In the genomic region with DNA sequence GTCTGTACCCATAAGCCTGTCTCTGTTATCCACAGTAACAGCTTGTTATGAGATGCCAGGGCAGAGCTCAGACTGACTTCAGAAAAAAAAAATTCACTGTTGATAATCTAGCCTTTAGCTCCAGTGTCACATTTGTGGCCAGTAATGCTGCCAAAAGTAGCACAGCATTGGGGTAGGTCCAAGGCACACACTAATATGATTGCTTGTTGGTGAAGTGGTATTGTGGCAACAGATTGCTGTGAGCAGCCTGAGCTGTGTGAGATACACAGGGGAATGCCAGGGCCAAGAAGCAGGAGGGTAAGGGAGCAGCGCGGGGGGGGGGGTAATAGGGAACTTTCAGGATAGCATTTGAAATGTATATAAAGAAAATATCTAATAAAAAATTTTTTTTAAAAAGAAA, we compare ENCODE assay signal across 17 mouse cellular contexts.
DNase-seq lines count a peak whose midpoint lies in the region; ATAC-seq and TF ChIP-seq lines count a peak whose summit lies in the region.
"Had no signal": no experiment of that assay in that cellular context is flagged by ENCODE, and none has a peak within 500 bp of the region (broad histone marks: within the 10 kb centered on the region; RNA-seq: fewer than 3 reads in every experiment).

No protein-coding gene starts in this region.

- H3K27me3 ChIP-seq in embryonic facial prominence, embryonic 14.5 days (replicated peaks; ENCODE audit: control insufficient read depth, insufficient read depth, low read length): no peaks in the 10 kb centered on the region
- no peaks in the 10 kb centered on the region for H3K27me3 ChIP-seq in embryonic facial prominence, embryonic 10.5 days (replicated peaks; ENCODE audit: low read depth, poor library complexity, severe bottlenecking)
- H3K27me3 ChIP-seq in hindbrain, postnatal 0 days (ENCODE audit: insufficient read depth, low read length): no peaks in the 10 kb centered on the region
- H3K27me3 ChIP-seq in hindbrain, embryonic 14.5 days (ENCODE audit: control insufficient read depth, insufficient read depth, low read length): no peaks in the 10 kb centered on the region
- H3K27me3 ChIP-seq in forebrain, embryonic 16.5 days (replicated peaks; ENCODE audit: control insufficient read depth, insufficient read depth, low read length): no peaks in the 10 kb centered on the region
- no peaks in the 10 kb centered on the region for H3K27me3 ChIP-seq in kidney, adult 2 months (replicated peaks; ENCODE audit: control insufficient read depth, insufficient read depth, low read length)
- H3K27me3 ChIP-seq: lung, embryonic 15.5 days; neural tube, embryonic 15.5 days had no signal

- ATAC-seq in embryonic facial prominence, embryonic 14.5 days (ENCODE audit: low read depth): no peak
- no peak for ATAC-seq in hindbrain, postnatal 0 days
- ATAC-seq in hindbrain, embryonic 14.5 days (ENCODE audit: low FRiP score): no peak
- ATAC-seq in forebrain, embryonic 16.5 days: peak; percentile 80; the same call in 1 of the 2 replicates
- ATAC-seq: intestine, embryonic 16.5 days had no signal

- H3K9me3 ChIP-seq in embryonic facial prominence, embryonic 14.5 days (ENCODE audit: control insufficient read depth, low read length): no peaks in the 10 kb centered on the region
- H3K9me3 ChIP-seq in embryonic facial prominence, embryonic 10.5 days: no peaks in the 10 kb centered on the region
- no peaks in the 10 kb centered on the region for H3K9me3 ChIP-seq in hindbrain, postnatal 0 days (ENCODE audit: low read length)
- H3K9me3 ChIP-seq in hindbrain, embryonic 14.5 days (ENCODE audit: control insufficient read depth, low read length): no peaks in the 10 kb centered on the region
- H3K9me3 ChIP-seq in forebrain, embryonic 16.5 days (ENCODE audit: control insufficient read depth, low read length): no peaks in the 10 kb centered on the region
- H3K9me3 ChIP-seq: lung, embryonic 15.5 days; neural tube, embryonic 15.5 days had no signal

- peak; percentile 2 for DNase-seq in embryonic facial prominence, embryonic 14.5 days (ENCODE audit: low spot score)
- no peak for DNase-seq in embryonic facial prominence, embryonic 10.5 days (ENCODE audit: low spot score)
- DNase-seq in hindbrain, postnatal 0 days (ENCODE audit: low spot score): peak; percentile 42
- DNase-seq in hindbrain, embryonic 14.5 days (ENCODE audit: low spot score): no peak
- DNase-seq in cerebellum, adult 18-20 months: peak; percentile 80 to 91
- DNase-seq in kidney, adult 2 months: no peak
- DNase-seq in gastrocnemius, postnatal 4 days (ENCODE audit: low spot score in 2 of 2): no peak
- DNase-seq: gastrocnemius, postnatal 14 days; kidney, postnatal 10 days; liver; retina, postnatal 1 day; thymus, postnatal 25 days had no signal

- H3K4me1 ChIP-seq in embryonic facial prominence, embryonic 14.5 days (ENCODE audit: control insufficient read depth, insufficient read depth, low read length): no peaks in the 10 kb centered on the region
- H3K4me1 ChIP-seq in embryonic facial prominence, embryonic 10.5 days: no peaks in the 10 kb centered on the region
- no peaks in the 10 kb centered on the region for H3K4me1 ChIP-seq in hindbrain, postnatal 0 days (ENCODE audit: insufficient read depth, low read length)
- no peaks in the 10 kb centered on the region for H3K4me1 ChIP-seq in hindbrain, embryonic 14.5 days (replicated peaks; ENCODE audit: control insufficient read depth, insufficient read depth, low read length)
- H3K4me1 ChIP-seq in forebrain, embryonic 16.5 days (replicated peaks; ENCODE audit: control insufficient read depth, insufficient read depth, low read length): peaks cover 8% of the 10 kb centered on the region; the same call in 1 of the 2 replicates
- H3K4me1 ChIP-seq in kidney, adult 2 months (ENCODE audit: control insufficient read depth, insufficient read depth, low read length): no peaks in the 10 kb centered on the region
- H3K4me1 ChIP-seq: lung, embryonic 15.5 days; neural tube, embryonic 15.5 days had no signal

- no peak for TF ChIP-seq CTCF in hindbrain, postnatal 0 days (IDR thresholded peaks at IDR 0.05; ENCODE audit: low read depth)
- no peak for TF ChIP-seq CTCF in kidney, adult 2 months (conservative IDR thresholded peaks at IDR 0.05; ENCODE audit: insufficient read depth, insufficient read length, low read depth, low read length)

- H3K9ac ChIP-seq in embryonic facial prominence, embryonic 14.5 days (ENCODE audit: low read depth, low read length): no peak overlapping the region
- H3K9ac ChIP-seq in hindbrain, postnatal 0 days (replicated peaks; ENCODE audit: low read length): no peak overlapping the region
- no peak overlapping the region for H3K9ac ChIP-seq in hindbrain, embryonic 14.5 days
- no peak overlapping the region for H3K9ac ChIP-seq in forebrain, embryonic 16.5 days (replicated peaks; ENCODE audit: low read depth, low read length)
- H3K9ac ChIP-seq: lung, embryonic 15.5 days; neural tube, embryonic 15.5 days had no signal

- no peak overlapping the region for H3K4me3 ChIP-seq in embryonic facial prominence, embryonic 14.5 days (ENCODE audit: low read depth, low read length)
- H3K4me3 ChIP-seq in embryonic facial prominence, embryonic 10.5 days: no peak overlapping the region
- H3K4me3 ChIP-seq in hindbrain, postnatal 0 days (ENCODE audit: low read length): no peak overlapping the region
- H3K4me3 ChIP-seq in hindbrain, embryonic 14.5 days (replicated peaks; ENCODE audit: low read length): no peak overlapping the region
- no peak overlapping the region for H3K4me3 ChIP-seq in forebrain, embryonic 16.5 days (replicated peaks; ENCODE audit: low read length)
- H3K4me3 ChIP-seq in kidney, adult 2 months (ENCODE audit: insufficient read depth, low read depth, low read length): no peak overlapping the region
- H3K4me3 ChIP-seq: lung, embryonic 15.5 days; neural tube, embryonic 15.5 days had no signal

- H3K36me3 ChIP-seq in embryonic facial prominence, embryonic 14.5 days (ENCODE audit: control insufficient read depth, insufficient read depth, low read length): no peaks in the 10 kb centered on the region
- H3K36me3 ChIP-seq in embryonic facial prominence, embryonic 10.5 days (replicated peaks): no peaks in the 10 kb centered on the region
- no peaks in the 10 kb centered on the region for H3K36me3 ChIP-seq in hindbrain, postnatal 0 days (ENCODE audit: insufficient read depth, low read length)
- no peaks in the 10 kb centered on the region for H3K36me3 ChIP-seq in hindbrain, embryonic 14.5 days (replicated peaks; ENCODE audit: control insufficient read depth, insufficient read depth)
- H3K36me3 ChIP-seq in forebrain, embryonic 16.5 days (ENCODE audit: control insufficient read depth, insufficient read depth): no peaks in the 10 kb centered on the region
- no peaks in the 10 kb centered on the region for H3K36me3 ChIP-seq in kidney, adult 2 months (ENCODE audit: control insufficient read depth, insufficient read depth, low read length)
- H3K36me3 ChIP-seq: lung, embryonic 15.5 days; neural tube, embryonic 15.5 days had no signal

- no peak overlapping the region for H3K27ac ChIP-seq in embryonic facial prominence, embryonic 14.5 days (replicated peaks; ENCODE audit: low read depth, low read length)
- H3K27ac ChIP-seq in embryonic facial prominence, embryonic 10.5 days (replicated peaks): no peak overlapping the region
- no peak overlapping the region for H3K27ac ChIP-seq in hindbrain, postnatal 0 days
- no peak overlapping the region for H3K27ac ChIP-seq in hindbrain, embryonic 14.5 days
- no peak overlapping the region for H3K27ac ChIP-seq in forebrain, embryonic 16.5 days (ENCODE audit: low read length)
- no peak overlapping the region for H3K27ac ChIP-seq in kidney, adult 2 months (ENCODE audit: insufficient read depth, low read depth, low read length)
- H3K27ac ChIP-seq: lung, embryonic 15.5 days; neural tube, embryonic 15.5 days; stomach, postnatal 0 days had no signal

- WGBS in embryonic facial prominence, embryonic 14.5 days: 88% methylated on average over 2 of the region's 2 CpGs
- WGBS in embryonic facial prominence, embryonic 10.5 days: 84% methylated on average over 2 of the region's 2 CpGs
- 87% methylated on average over 2 of the region's 2 CpGs for WGBS in hindbrain, postnatal 0 days
- WGBS in hindbrain, embryonic 14.5 days: 94% methylated on average over 2 of the region's 2 CpGs
- WGBS in forebrain, embryonic 16.5 days: 65% methylated on average over 2 of the region's 2 CpGs
- 74% methylated on average over 2 of the region's 2 CpGs for WGBS in kidney, adult 2 months

- no peak for TF ChIP-seq POLR2A in kidney, adult 2 months (IDR thresholded peaks at IDR 0.05; ENCODE audit: low read depth, low read length)

- H3K4me2 ChIP-seq in embryonic facial prominence, embryonic 14.5 days (ENCODE audit: low read depth, low read length): no peak overlapping the region
- no peak overlapping the region for H3K4me2 ChIP-seq in hindbrain, postnatal 0 days (ENCODE audit: low read depth, low read length)
- no peak overlapping the region for H3K4me2 ChIP-seq in hindbrain, embryonic 14.5 days (replicated peaks)
- no peak overlapping the region for H3K4me2 ChIP-seq in forebrain, embryonic 16.5 days (ENCODE audit: low read length)
- H3K4me2 ChIP-seq: lung, embryonic 15.5 days; neural tube, embryonic 15.5 days had no signal

Comparison
In these comparisons a context has a peak if more than half of its experiments do, and no peak if none do; other contexts are left out.
1. DNase-seq: peak in embryonic facial prominence, embryonic 14.5 days (single experiment), hindbrain, postnatal 0 days (single experiment) and cerebellum, adult 18-20 months (2 of 2); none in embryonic facial prominence, embryonic 10.5 days (single experiment), hindbrain, embryonic 14.5 days (single experiment), kidney, adult 2 months (single experiment) and gastrocnemius, postnatal 4 days (0 of 2).